Mouse (Mus musculus) erythroblast, embryonic 14.5 days (primary cell): ENCODE data around the gene AL732309.1.

Experiments used
- GATA1 ChIP-seq: IDR thresholded peaks from 2 replicates; pipeline ENCODE4 v1.6.1; 2012; ENCODE audit warnings: low read length, inconsistent platforms, mixed read lengths
- TAL1 ChIP-seq: IDR thresholded peaks from 3 replicates; pipeline ENCODE4 v1.6.1; 2012; ENCODE audit warnings: low read length, inconsistent platforms, mixed read lengths

DNA sequence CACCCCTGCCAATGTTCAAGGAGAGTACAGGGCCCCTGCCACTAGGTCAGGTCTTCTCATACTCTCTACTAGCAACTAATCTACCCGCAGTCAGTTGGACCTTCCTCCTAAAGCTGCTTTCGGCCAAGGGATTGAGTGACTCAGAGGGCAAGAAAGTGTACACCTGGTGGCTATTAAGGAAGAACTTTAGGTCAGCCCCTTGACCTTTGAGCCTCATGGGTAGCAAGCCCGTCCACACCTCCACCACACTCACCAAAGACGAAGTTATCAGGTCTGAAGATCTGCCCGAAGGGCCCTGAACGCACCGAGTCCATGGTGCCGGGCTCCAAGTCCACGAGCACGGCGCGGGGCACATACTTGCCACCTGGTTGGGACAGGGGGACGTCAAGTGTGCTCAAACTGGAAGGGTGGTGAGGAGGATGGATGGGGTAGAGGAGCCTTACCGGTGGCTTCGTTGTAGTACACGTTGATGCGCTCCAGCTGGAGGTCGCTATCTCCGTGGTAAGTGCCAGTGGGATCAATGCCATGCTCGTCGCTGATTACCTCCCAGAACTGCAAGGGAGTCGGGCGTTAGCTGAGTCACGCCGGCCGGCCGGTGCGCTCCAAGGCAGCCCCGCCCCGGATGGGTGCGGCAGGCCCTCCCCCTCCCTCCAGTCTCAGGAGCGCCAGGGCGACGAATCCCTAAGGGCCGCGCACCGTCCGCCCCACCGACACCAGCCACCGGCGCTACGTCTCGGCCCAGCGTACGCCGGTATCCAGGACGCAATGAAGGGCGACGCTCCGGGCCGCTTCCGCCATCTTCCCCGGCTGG, 22.8 kb downstream of the AL732309.1 start:
- TF ChIP-seq GATA1 = peak; percentile 64
- peak; percentile 55; the same call in 2 of the 3 replicates for TF ChIP-seq TAL1
